Mouse (Mus musculus) CH12.LX (cell line): Measurements from ENCODE around the gene Ccdc114.

Experiments used
- CTCF ChIP-seq, 2 experiments: IDR thresholded peaks in 1 of 2; conservative IDR thresholded peaks in 1 of 2; 2 replicates each; pipeline ENCODE4 v1.5.1; 2011 to 2012; ENCODE audit warnings: low read depth in 2 of 2, low read length in 2 of 2, improper control_type of control experiment in 1 of 2, inconsistent platforms in 1 of 2, mild to moderate bottlenecking in 1 of 2, moderate library complexity in 1 of 2
- E2F4 ChIP-seq: IDR thresholded peaks from 2 replicates; pipeline ENCODE4 v1.6.1; 2011; ENCODE audit warnings: low read depth, low read length, improper control_type of control experiment; ENCODE audit not compliant: insufficient replicate concordance
- EP300 ChIP-seq: IDR thresholded peaks from 2 replicates; pipeline ENCODE4 v1.6.1; 2011; ENCODE audit warnings: low read length, improper control_type of control experiment
- GABPA ChIP-seq: IDR thresholded peaks from 2 replicates; pipeline ENCODE4 v1.6.1; 2012; ENCODE audit warnings: low read depth, low read length, improper control_type of control experiment, inconsistent platforms; ENCODE audit not compliant: insufficient replicate concordance
- HCFC1 ChIP-seq: IDR thresholded peaks from 2 replicates; pipeline ENCODE4 v1.6.1; 2012; ENCODE audit warnings: low read depth, mild to moderate bottlenecking, inconsistent platforms, low read length, improper control_type of control experiment
- JUND ChIP-seq: conservative IDR thresholded peaks from 2 replicates; pipeline ENCODE4 v1.6.1; 2011; ENCODE audit warnings: low read depth, low read length, improper control_type of control experiment
- KAT2A ChIP-seq: IDR thresholded peaks from 2 replicates; pipeline ENCODE4 v1.6.1; 2012; ENCODE audit warnings: low read length, improper control_type of control experiment, inconsistent platforms; ENCODE audit not compliant: insufficient replicate concordance
- MAFK ChIP-seq: IDR thresholded peaks from 2 replicates; pipeline ENCODE4 v1.6.1; 2011; ENCODE audit warnings: low read length, improper control_type of control experiment; ENCODE audit not compliant: insufficient replicate concordance
- MAZ ChIP-seq: IDR thresholded peaks from 2 replicates; pipeline ENCODE4 v1.6.1; 2012; ENCODE audit warnings: low read depth, mild to moderate bottlenecking, inconsistent platforms, low read length, improper control_type of control experiment, moderate library complexity
- POLR2A ChIP-seq: IDR thresholded peaks from 2 replicates; pipeline ENCODE4 v1.6.1; 2011; ENCODE audit warnings: low read depth, mild to moderate bottlenecking, improper control_type of control experiment, low read length

DNA sequence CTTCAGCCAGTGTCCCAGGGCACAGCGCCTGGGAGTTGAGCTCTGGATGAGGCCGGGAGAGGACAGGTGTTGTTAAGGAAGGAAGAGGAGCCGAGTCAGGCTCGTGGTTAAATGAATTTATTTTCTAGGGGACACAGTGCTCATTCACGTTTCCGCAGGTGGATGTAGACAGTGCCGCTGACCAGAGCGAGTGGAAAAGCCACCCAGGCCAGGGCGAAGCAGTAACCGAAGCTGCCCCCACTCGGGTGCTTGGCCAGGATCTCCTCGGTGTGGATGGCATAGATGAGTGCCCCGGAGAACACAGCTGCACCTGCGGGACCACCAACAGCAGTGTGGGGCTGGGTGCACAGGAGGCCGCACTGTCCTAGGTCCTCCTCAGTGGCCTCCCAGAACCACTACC lies 5.9 kb upstream of the Ccdc114 start:
- TF ChIP-seq MAZ, result no peak
- TF ChIP-seq KAT2A, result no peak
- no peak for TF ChIP-seq MAFK
- TF ChIP-seq CTCF (conservative IDR thresholded peaks at IDR 0.05 in 1 of 2, IDR thresholded peaks at IDR 0.05 in 1 of 2; ENCODE audit: low read depth in 2 of 2, low read length in 2 of 2), result no peak
- no peak for TF ChIP-seq JUND
- no peak for TF ChIP-seq POLR2A
- TF ChIP-seq GABPA, result no peak
- TF ChIP-seq E2F4, result no peak
- TF ChIP-seq EP300, result no peak
- no peak for TF ChIP-seq HCFC1
